Mouse (Mus musculus) kidney, embryonic 15.5 days (tissue): Measurements from ENCODE around the gene Hs3st2. TPM values are rescaled to one million over a fixed set of nuclear protein-coding genes. Genes with fewer than 3 reads are reported as not detected.

Experiments
- ATAC-seq: fragments of 200-750 bp; cut with Nextera tagmentation; replicated peaks from 2 replicates; pipeline ENCODE4 v1.8.0; 2017; ENCODE audit warnings: moderate TSS enrichment; ENCODE audit not compliant: low FRiP score
- H3K27ac ChIP-seq: fragments of 300-500 bp; sonication (generic); 2 replicates; pipeline ENCODE4 v1.5.1; 2015; ENCODE audit warnings: mild to moderate bottlenecking, inconsistent platforms
- H3K27me3 ChIP-seq: fragments of 300-500 bp; sonication (generic); 2 replicates; pipeline ENCODE4 v1.6.1; 2015; ENCODE audit warnings: inconsistent platforms
- H3K36me3 ChIP-seq: fragments of 300-500 bp; sonication (generic); 2 replicates; pipeline ENCODE4 v1.6.1; 2015; ENCODE audit warnings: inconsistent platforms
- H3K4me1 ChIP-seq: fragments of 300-500 bp; sonication (generic); 2 replicates; pipeline ENCODE4 v1.6.1; 2015; ENCODE audit warnings: inconsistent platforms
- H3K4me2 ChIP-seq: fragments of 300-500 bp; sonication (generic); 2 replicates; pipeline ENCODE4 v1.6.1; 2015; ENCODE audit warnings: moderate library complexity, mild to moderate bottlenecking, inconsistent platforms
- H3K4me3 ChIP-seq: fragments of 300-500 bp; sonication (generic); replicated peaks from 2 replicates; pipeline ENCODE4 v1.5.1; 2015; ENCODE audit warnings: mild to moderate bottlenecking, inconsistent platforms
- H3K9ac ChIP-seq: fragments of 300-500 bp; sonication (generic); 2 replicates; pipeline ENCODE4 v1.6.1; 2015; ENCODE audit warnings: mild to moderate bottlenecking, inconsistent platforms
- H3K9me3 ChIP-seq: fragments of 300-500 bp; sonication (generic); replicated peaks from 2 replicates; pipeline ENCODE4 v1.6.1; 2016; ENCODE audit warnings: inconsistent platforms
- WGBS: fragments of 180-500 bp; shearing (Covaris S2); methylation state at CpG from one replicate; pipeline ENCODE4 v1.1.7; 2015; ENCODE audit warnings: mixed read lengths; 5-methylcytosine and 5-hydroxymethylcytosine counted together
- polyA plus RNA-seq: library from polyadenylated mRNA; unstranded; fragments of >200 nt; fragmentation: Nextera tagmentation; extraction: Ambion mirVana; gene quantifications from 2 replicates; pipeline ENCODE4 v1.2.1, GENCODE M21; 2015

Hs3st2 gene
- polyA plus RNA-seq, 1 experiment from 2014 or later, result 1.2 TPM

DNA sequence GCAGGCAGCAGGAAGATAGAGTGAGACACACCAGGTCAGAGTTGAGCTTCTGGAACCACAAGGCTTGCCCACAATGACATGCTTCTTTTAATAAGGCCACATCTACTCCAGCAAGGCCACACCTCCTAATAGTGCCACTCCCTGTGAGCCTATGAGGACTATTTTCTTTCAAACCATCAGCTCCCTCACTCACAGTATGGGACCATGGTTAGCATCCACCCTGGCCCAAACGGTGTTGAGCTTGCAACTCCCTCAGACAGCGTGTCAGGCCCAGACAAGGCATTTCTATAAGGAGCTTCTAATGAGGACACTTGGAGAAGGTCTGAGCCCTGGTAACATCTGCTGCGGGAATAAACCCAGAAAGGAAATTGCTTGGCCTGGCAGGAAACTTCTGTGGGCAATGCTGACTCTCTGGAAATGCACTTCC lies 125.5 kb downstream of the Hs3st2 start:
- no peak overlapping the region for H3K27ac ChIP-seq
- 79% methylated on average over 3 of the region's 3 CpGs for WGBS
- H3K27me3 ChIP-seq, result no peaks in the 10 kb centered on the region
- no peaks in the 10 kb centered on the region for H3K4me1 ChIP-seq
- no peaks in the 10 kb centered on the region for H3K9me3 ChIP-seq
- H3K36me3 ChIP-seq, result no peaks in the 10 kb centered on the region
- H3K4me2 ChIP-seq, result no peak overlapping the region
- H3K4me3 ChIP-seq, result no peak overlapping the region
- no peak overlapping the region for H3K9ac ChIP-seq
- no peak for ATAC-seq

DNA sequence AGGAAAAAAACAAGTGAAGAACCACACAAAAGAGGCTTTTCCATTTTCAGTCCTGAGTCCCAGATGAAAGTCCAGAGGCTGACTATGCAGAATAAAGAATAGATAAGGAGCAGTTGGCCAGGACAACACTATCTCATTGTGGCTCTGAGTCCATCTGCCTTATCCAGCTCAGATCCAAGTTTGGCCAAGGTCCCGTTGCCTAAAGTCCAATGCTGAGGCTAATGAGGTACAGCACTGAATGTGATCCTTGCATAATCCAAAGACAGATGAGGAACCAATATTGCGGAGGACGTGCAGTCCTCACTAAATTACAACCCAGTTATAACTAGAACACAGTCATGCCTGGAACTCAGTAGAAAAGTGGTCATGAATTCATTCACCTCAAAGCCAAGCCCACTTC lies 130.5 kb downstream of the Hs3st2 start:
- H3K4me1 ChIP-seq, result no peaks in the 10 kb centered on the region
- 94% methylated on average over 3 of the region's 3 CpGs for WGBS
- H3K36me3 ChIP-seq, result no peaks in the 10 kb centered on the region

DNA sequence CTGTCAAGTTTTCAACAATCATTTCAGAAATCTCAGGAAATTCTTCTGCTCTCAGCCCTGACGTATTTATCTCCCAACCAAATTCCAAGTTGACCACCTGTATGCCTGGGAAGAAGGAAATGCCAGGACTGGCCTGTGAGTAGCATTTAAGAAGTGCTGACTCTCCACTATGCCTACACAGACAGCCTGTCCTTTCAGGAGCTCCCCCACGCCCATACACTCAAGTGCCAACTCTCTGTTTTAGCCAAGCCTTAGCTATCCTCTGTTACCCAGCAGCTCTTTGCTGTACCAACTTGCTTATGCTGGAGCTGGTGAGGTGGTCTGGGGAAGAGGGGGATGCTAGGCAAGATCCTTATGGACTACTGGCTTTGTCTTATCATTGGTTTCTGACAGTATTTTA lies 137.4 kb downstream of the Hs3st2 start:
- H3K27ac ChIP-seq, result no peak overlapping the region
- no peak for ATAC-seq
- no peak overlapping the region for H3K4me3 ChIP-seq
- no peaks in the 10 kb centered on the region for H3K27me3 ChIP-seq
- no peaks in the 10 kb centered on the region for H3K4me1 ChIP-seq
- H3K9ac ChIP-seq, result no peak overlapping the region
- no peaks in the 10 kb centered on the region for H3K9me3 ChIP-seq
- no peak overlapping the region for H3K4me2 ChIP-seq
- H3K36me3 ChIP-seq, result no peaks in the 10 kb centered on the region
- 84% methylated on average over 2 of the region's 2 CpGs for WGBS

More for the DNA sequence above, 130.5 kb downstream of the Hs3st2 start:
- Histone ChIP-seq H3K9ac (no peak overlapping the region), H3K9me3 (no peaks in the 10 kb centered on the region), H3K4me3 (no peak overlapping the region), H3K27ac (no peak overlapping the region), H3K4me2 (no peak overlapping the region), H3K27me3 (no peaks in the 10 kb centered on the region)
- ATAC-seq, result no peak

DNA sequence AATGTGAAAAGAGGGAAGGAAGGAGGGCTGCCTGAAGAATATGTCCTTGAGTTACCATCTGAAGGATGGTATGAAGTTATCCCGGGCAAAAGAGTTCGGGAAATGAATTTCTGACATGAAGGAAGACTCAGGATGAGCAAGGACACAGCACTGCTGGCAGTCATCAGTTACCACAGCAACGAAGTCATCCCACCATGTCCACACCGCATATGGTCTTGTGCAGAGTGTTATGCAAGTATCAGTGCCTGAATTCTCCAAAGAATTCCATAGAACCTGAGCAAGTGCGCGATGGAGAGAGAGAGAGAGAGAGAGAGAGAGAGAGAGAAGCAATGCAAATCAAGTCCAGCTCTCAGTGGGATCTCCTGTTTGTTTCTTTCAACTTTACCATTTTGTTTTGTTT lies 142.0 kb downstream of the Hs3st2 start:
- WGBS, result 86% methylated on average over 6 of the region's 6 CpGs
- Histone ChIP-seq H3K4me1 (no peaks in the 10 kb centered on the region), H3K27me3 (no peaks in the 10 kb centered on the region), H3K36me3 (no peaks in the 10 kb centered on the region), H3K4me3 (no peak overlapping the region), H3K9me3 (no peaks in the 10 kb centered on the region), H3K9ac (no peak overlapping the region), H3K4me2 (no peak overlapping the region), H3K27ac (no peak overlapping the region)
- no peak for ATAC-seq

DNA sequence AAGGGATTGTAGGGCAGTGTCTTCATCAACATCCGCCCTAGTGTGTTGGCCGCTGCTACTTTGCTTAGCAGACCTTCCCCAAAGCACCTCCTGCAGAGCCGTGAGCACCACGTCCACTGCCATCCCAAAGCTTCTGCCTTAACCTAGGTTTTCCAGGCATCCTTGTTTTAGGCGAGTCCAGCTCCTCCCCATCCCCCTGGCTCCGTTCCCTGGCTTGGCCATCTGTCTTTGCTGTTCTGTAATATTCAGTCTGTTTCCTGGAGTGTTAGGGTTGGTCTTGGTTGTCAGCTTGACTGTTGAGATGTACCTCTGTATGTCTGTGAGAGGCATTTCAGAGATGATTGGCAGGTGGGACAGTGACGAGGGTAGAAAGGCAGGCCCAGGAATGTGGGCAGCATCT lies 142.7 kb downstream of the Hs3st2 start:
- Histone ChIP-seq H3K4me3 (no peak overlapping the region), H3K9ac (no peak overlapping the region), H3K4me2 (no peak overlapping the region), H3K27me3 (no peaks in the 10 kb centered on the region), H3K27ac (no peak overlapping the region), H3K36me3 (no peaks in the 10 kb centered on the region), H3K9me3 (no peaks in the 10 kb centered on the region), H3K4me1 (0 out of 2 replicates have a peak, but pooled peaks cover under 1% of the 10 kb centered on the region)
- WGBS, result 75% methylated on average over 7 of the region's 7 CpGs
- no peak for ATAC-seq

DNA sequence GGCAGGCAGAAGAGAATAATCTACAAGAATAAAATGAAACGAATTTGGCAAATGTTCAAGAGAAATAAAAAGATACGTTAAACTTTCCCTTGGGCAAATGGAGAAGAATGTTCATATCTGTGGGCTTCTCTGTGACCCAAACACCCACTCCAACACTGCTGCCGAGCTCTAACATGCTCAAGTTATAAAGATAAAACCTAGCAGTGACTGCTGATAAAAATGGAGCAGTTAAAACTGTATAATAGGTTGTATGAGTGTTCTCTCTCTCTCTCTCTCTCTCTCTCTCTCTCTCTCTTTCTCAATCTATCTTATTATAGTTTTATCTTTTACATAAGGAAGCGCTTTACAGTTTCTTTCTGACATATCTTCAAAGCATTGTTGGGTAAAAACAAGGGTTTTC lies 144.3 kb downstream of the Hs3st2 start:
- H3K4me3 ChIP-seq, result no peak overlapping the region
- H3K36me3 ChIP-seq, result no peaks in the 10 kb centered on the region
- no peaks in the 10 kb centered on the region for H3K27me3 ChIP-seq
- ATAC-seq, result no peak
- H3K4me2 ChIP-seq, result no peak overlapping the region
- H3K4me1 ChIP-seq, result 0 out of 2 replicates have a peak, but pooled peaks cover 4% of the 10 kb centered on the region
- no peak overlapping the region for H3K27ac ChIP-seq
- no peak overlapping the region for H3K9ac ChIP-seq
- H3K9me3 ChIP-seq, result no peaks in the 10 kb centered on the region
- 66% methylated on average over 4 of the region's 4 CpGs for WGBS

DNA sequence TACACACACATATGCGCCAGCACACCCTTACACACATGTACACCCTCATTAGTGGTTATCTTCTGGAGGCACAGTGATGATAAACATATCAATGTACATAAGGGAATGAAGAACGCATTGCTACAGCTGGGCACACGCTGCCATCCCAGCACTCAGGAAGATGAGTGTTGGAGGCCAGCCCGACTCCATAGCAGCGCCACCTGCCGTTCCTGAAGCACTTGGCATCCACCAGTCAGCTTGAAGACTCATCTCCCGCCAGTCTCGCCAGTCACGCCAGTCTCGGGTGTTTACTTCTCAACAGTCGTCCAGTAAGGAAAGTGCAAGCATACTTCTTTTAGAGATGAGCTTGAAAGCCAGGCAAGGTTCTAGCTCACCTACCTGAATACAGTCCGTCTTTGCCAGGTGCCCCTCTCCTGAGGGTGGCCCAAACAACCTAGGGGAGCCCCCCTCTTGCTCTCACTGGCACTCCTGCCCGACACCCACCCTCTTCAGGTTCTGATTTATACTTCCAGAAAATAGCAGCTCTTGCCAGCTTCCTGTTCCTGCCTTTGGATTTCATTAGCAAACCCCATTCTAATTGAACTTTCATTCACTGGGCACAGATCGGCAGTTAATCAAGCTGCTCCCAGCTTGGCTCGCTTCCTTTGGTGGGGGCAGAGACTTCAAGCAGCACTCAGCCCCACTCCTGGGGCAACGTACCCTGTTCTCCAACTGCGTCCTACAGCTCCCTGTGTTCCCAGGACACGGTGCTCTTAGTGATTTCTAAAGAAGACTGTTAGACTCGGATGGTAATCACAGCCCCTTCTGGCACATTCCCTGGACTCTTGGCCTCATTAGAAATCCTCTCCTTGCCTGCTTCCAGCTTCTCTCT lies 148.0 kb downstream of the Hs3st2 start:
- H3K9ac ChIP-seq, result no peak overlapping the region
- WGBS, result 58% methylated on average over 19 of the region's 19 CpGs

DNA sequence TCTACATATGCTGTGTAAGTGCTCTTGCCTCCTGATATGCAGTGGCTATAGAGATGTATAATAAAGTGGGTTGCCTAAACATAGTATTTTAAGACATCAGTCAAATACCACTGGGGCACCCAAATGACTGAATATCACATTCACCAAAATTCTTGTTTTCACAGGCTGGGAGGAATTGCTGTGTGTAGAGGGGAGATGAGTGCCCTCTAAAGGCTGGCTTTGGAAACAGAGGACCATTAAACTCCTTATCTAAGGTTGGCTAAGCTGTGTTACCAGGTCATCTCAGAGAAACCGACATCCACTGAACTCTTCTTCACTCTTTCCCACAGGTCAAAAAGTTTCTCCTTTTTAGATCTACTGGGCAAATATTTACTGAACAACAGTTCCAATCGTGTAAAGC lies 150.8 kb downstream of the Hs3st2 start:
- no peak for ATAC-seq
- no peak overlapping the region for H3K4me3 ChIP-seq
- 0 out of 2 replicates have a peak, but pooled peaks cover 4% of the 10 kb centered on the region for H3K4me1 ChIP-seq
- 0 out of 2 replicates have a peak, but pooled peaks cover 3% of the 10 kb centered on the region for H3K9me3 ChIP-seq
- no peaks in the 10 kb centered on the region for H3K27me3 ChIP-seq
- 65% methylated on average over 2 of the region's 2 CpGs for WGBS
- no peak overlapping the region for H3K9ac ChIP-seq
- no peak overlapping the region for H3K4me2 ChIP-seq
- no peaks in the 10 kb centered on the region for H3K36me3 ChIP-seq
- H3K27ac ChIP-seq, result no peak overlapping the region

More for the DNA sequence above, 148.0 kb downstream of the Hs3st2 start:
- H3K27ac ChIP-seq, result no peak overlapping the region
- H3K9me3 ChIP-seq, result 0 out of 2 replicates have a peak, but pooled peaks cover 3% of the 10 kb centered on the region
- no peaks in the 10 kb centered on the region for H3K27me3 ChIP-seq
- no peak for ATAC-seq
- H3K4me1 ChIP-seq, result 0 out of 2 replicates have a peak, but pooled peaks cover 4% of the 10 kb centered on the region
- H3K4me3 ChIP-seq, result no peak overlapping the region
- 0 out of 2 replicates have a peak overlapping the region, but pooled peaks have one; percentile 8 for H3K4me2 ChIP-seq
- H3K36me3 ChIP-seq, result no peaks in the 10 kb centered on the region

DNA sequence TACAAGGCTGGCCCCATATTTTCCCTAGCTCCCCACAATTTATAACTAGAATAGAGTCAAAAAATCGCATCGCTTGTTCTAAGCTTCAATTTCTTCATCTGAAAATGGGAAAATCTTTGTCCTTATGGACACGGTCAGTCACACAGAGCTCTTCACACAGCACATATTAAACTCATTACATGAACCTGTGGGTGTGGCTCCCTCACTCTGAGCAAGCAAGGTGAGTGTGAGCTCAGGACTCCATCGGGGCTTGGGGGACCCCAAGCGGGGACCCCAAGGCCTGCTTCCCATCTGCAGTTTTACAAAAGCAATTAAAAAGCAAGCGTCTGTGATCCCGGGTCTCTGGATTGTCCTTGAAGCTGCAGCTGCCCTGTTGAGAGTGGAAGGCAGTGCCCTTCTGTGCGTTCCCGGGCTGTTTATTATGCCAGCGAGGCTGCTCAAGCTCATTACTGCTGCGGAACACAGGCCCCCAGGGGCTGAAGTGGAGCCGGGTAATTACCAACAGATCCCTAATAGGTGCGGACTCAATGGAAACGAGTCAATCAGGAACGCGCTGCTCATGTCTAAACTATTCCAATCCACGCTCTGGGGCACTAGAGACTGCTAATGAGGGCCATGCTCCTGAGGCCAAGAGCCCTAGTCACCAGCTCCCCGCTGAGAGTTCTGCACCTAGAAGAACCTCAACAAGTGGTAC lies 157.8 kb downstream of the Hs3st2 start:
- H3K27ac ChIP-seq, result no peak overlapping the region
- H3K9ac ChIP-seq, result no peak overlapping the region
- no peaks in the 10 kb centered on the region for H3K9me3 ChIP-seq
- no peaks in the 10 kb centered on the region for H3K36me3 ChIP-seq
- WGBS, result 50% methylated on average over 18 of the region's 18 CpGs
- no peak for ATAC-seq
- no peaks in the 10 kb centered on the region for H3K4me1 ChIP-seq
- H3K27me3 ChIP-seq, result no peaks in the 10 kb centered on the region
- H3K4me2 ChIP-seq, result no peak overlapping the region
- no peak overlapping the region for H3K4me3 ChIP-seq
